Mouse (Mus musculus) small intestine, adult 10 weeks (tissue): Measurements from ENCODE around the gene Nat8f2. TPM values are rescaled to one million over a fixed set of nuclear protein-coding genes. Genes with fewer than 3 reads are reported as not detected.

Experiments used
- polyA plus RNA-seq: library from polyadenylated mRNA; stranded (reverse); fragments of 350-450 nt; fragmentation: Illumina TruSeq; extraction: RNeasy Lipid Tissue Mini Kit (QIAGEN cat#74804); gene quantifications from one replicate; pipeline ENCODE4 v1.2.3, GENCODE M21; 2014; ENCODE audit warnings: low replicate concordance

Nat8f2 gene
- 11.9 TPM for polyA plus RNA-seq

GRCm38 (mm10) chr6:85869006-85869405, at the start of gene Nat8f2:
Nat8f2 (minus strand) TSS chr6:85869158.

DNA sequence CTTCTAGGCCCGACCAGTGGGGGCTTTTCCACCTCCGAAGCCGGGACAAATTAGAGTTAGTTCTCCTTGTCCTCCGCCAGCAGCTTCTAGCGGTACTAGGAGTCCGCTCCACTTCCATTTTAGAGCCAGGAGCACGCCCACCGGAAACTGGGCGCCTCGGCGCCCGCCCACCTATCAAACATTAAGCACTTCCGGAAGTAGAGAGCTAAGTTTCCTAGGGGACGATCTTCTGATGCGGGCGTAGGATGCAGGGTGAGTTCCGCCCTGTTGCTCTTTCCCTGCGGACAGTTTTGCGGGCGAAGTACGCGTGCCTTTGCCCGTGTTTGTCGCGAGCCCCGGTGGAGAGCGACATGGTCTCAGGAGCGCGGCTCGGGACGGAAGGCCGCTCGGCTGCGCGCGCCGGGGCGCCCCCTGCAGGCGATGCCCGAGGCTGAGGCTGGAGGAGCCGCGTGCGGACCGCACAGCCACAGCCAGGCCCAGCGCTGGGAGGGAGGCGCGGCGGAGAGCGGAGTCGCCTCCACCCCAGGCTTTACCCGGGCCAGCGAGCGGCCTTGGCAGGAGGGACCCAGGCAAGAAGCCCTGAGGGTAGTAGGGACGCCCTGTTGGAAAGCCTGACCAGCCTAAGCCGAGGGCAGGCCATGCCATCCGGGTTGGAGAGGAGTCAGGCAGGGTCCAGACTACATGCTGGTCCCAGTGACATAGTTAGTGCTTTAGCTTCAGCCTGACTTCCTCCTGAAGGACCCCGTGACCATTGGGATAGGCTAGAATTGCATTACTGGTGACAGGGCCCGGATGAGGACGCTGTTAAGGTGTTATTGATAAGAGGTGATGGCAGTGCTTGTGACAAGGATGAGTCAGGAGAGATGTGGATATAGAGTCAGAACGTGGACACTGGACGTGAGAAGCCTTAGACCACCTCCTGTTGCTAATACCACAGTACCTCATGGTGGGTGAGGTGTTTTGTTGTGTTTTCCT, 46.9 kb upstream of the Nat8f2 start, which contains the start of gene Nat8f1:
Gene Nat8f1 (minus strand): TSS at position 149 of the 975 bp plus-strand sequence.

DNA sequence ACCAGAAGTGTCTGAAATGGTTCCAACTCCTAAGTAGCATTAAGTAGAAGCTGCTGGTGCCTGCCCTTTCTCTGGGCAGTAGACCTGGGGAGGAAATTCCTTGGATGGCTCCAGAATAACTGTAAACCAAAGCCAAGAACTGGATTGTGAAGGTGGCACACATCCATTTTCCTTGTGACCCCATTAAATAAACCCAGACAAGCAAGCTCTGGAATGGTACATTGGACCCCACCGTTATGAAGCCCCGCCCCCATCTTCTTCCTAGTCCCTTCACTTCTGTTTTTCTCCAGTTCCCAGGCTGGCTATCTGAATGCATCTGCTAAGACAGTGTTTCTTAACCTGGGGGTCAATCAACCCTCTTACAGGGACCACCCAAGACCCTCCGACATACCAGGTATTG, 42.6 kb upstream of the Nat8f2 start, which contains the start of gene Tprkb:
Gene Tprkb (plus strand): TSS at position 279 of the 400 bp plus-strand sequence.

GRCm38 (mm10) chr6:85904642-85905061, 35.7 kb upstream of the Nat8f2 start, which contains the start of gene Nat8f4:
Nat8f4 (minus strand) TSS chr6:85904884.

GRCm38 (mm10) chr6:85831796-85832321, 37.1 kb downstream of the Nat8f2 start, which contains the start of gene Nat8:
Nat8 (minus strand) TSS chr6:85832082.

DNA sequence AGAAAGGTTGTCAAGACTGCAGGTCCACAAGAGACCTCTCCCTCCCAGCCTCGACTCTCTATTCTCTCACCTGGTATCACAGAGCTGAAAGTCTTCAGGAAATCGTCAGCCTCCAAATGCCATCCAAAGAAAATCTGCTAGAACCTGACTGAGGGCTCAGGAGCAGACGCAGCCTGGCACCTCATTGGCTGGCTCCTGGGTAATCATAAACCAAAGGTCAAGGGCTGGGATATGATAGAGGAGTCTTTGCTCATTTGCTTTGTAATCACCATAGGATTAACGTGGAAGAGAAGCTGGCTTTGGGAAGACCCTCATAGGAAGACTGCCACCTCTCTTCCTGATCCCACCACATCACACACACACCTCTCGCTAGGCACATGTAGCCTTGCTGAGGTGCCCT, 48.1 kb downstream of the Nat8f2 start, which contains the start of the genes Nat8f6 and Nat8f5:
Gene Nat8f6 (minus strand): TSS at position 118 of the 400 bp plus-strand sequence.
Gene Nat8f5 (minus strand): TSS at position 136 of the 400 bp plus-strand sequence.

Other genes with a start within 250 kb of the Nat8f2 start
- gene Nat8f7, start 156.0 kb downstream of the Nat8f2 start, polyA plus RNA-seq = not detected
- gene Nat8f3, start 103.4 kb downstream of the Nat8f2 start, polyA plus RNA-seq = 1.6 TPM
- gene Nat8f6, start 48.2 kb downstream of the Nat8f2 start, polyA plus RNA-seq = 3.6 TPM
- 88.4 TPM for gene Nat8f5, start 48.2 kb downstream of the Nat8f2 start, polyA plus RNA-seq
- 24.9 TPM for gene Nat8, start 37.1 kb downstream of the Nat8f2 start, polyA plus RNA-seq
- 181 TPM for gene Nat8f4, start 35.7 kb upstream of the Nat8f2 start, polyA plus RNA-seq
- gene Tprkb, start 42.7 kb upstream of the Nat8f2 start, polyA plus RNA-seq = 246 TPM
- 1.3 TPM for gene Nat8f1, start 46.5 kb upstream of the Nat8f2 start, polyA plus RNA-seq
- 234 TPM for gene Dusp11, start 92.5 kb upstream of the Nat8f2 start, polyA plus RNA-seq
- gene Figla, start 147.0 kb upstream of the Nat8f2 start, polyA plus RNA-seq = not detected
- gene Add2, start 159.5 kb upstream of the Nat8f2 start, polyA plus RNA-seq = 0.15 TPM